Mouse (Mus musculus) cortical plate, adult 2 months (tissue): ENCODE measurements around the gene Rs1.

Experiments used
- CTCF ChIP-seq: fragments of 200-500 bp; IDR thresholded peaks from 2 replicates; pipeline ENCODE4 v1.5.1; 2011; ENCODE audit warnings: mild to moderate bottlenecking, control low read depth, low read length; ENCODE audit not compliant: insufficient read depth; ENCODE audit errors: extremely low read depth
- POLR2A ChIP-seq: fragments of 200-500 bp; IDR thresholded peaks from 2 replicates; pipeline ENCODE4 v1.6.1; 2011; ENCODE audit warnings: mild to moderate bottlenecking, low read length, control low read depth; ENCODE audit not compliant: insufficient read depth; ENCODE audit errors: extremely low read depth

- no peak for TF ChIP-seq CTCF
- no peak for TF ChIP-seq POLR2A
Measured at GRCm38 (mm10) chrX:160782276-160782675, 14.5 kb downstream of the Rs1 start.
